Mouse (Mus musculus): ENCODE data around the gene Padi4.

GRCm38 (mm10) chr4:140815996-140816917, 42.2 kb upstream of the Padi4 start:
- no peak for TF ChIP-seq MAX (IDR thresholded peaks at IDR 0.05; ENCODE audit: low read length)
- no peak for TF ChIP-seq CTCF (conservative IDR thresholded peaks at IDR 0.05 in 1 of 2, IDR thresholded peaks at IDR 0.05 in 1 of 2; ENCODE audit: low read depth in 2 of 2, low read length in 2 of 2)
- no peak for TF ChIP-seq POLR2A (IDR thresholded peaks at IDR 0.05; ENCODE audit: low read depth, low read length)
- TF ChIP-seq TBP (conservative IDR thresholded peaks at IDR 0.05; ENCODE audit: low read depth, low read length), result no peak
- TF ChIP-seq ZKSCAN1 (IDR thresholded peaks at IDR 0.05; ENCODE audit: borderline replicate concordance, low read depth, low read length), result no peak
- TF ChIP-seq EP300 (IDR thresholded peaks at IDR 0.05; ENCODE audit: low read length), result no peak
- TF ChIP-seq GABPA (IDR thresholded peaks at IDR 0.05; ENCODE audit: insufficient replicate concordance, low read depth, low read length), result no peak
- TF ChIP-seq RCOR1 (conservative IDR thresholded peaks at IDR 0.05; ENCODE audit: low read depth, low read length), result no peak

Measured in CH12.LX (cell line).